ENCODE assay signal across 5 mouse cellular contexts in genomic region chr2:146732891-146733290, GRCm38 (mm10).
DNase-seq lines count a peak whose midpoint lies in the region; ATAC-seq and TF ChIP-seq lines count a peak whose summit lies in the region.
"Not testable (repeated sequence)": the region's sequence is repeated elsewhere in the genome, so short reads cannot be mapped to it uniquely, and the experiment has no call there.

No protein-coding gene starts in this region.

- not testable (repeated sequence) for TF ChIP-seq EP300 in CH12.LX (IDR thresholded peaks at IDR 0.05; ENCODE audit: low read length)
- peak; percentile 59 to 78; a peak in 3 of 4 replicates for TF ChIP-seq EP300 in MEL (IDR thresholded peaks at IDR 0.05; ENCODE audit: low read depth in 1 of 2, low read length in 2 of 2)

- TF ChIP-seq CTCF in CH12.LX (conservative IDR thresholded peaks at IDR 0.05 in 1 of 2, IDR thresholded peaks at IDR 0.05 in 1 of 2; ENCODE audit: low read depth in 2 of 2, low read length in 2 of 2); MEL (IDR thresholded peaks at IDR 0.05 in 2 of 3, conservative IDR thresholded peaks at IDR 0.05 in 1 of 3; ENCODE audit: control insufficient read depth in 1 of 3, insufficient read depth in 1 of 3, low read depth in 2 of 3, low read length in 3 of 3, poor library complexity in 1 of 3, severe bottlenecking in 1 of 3): not testable (repeated sequence)

- not testable (repeated sequence) for H3K4me2 ChIP-seq in CH12.LX (ENCODE audit: insufficient read depth, low read depth, poor library complexity, severe bottlenecking)

- H3K9me3 ChIP-seq in CH12.LX (replicated peaks; ENCODE audit: low read length); MEL (replicated peaks; ENCODE audit: insufficient read depth, low read length): not testable (repeated sequence)

- ATAC-seq in common myeloid progenitor, adult 5-6 weeks (replicated peaks; ENCODE audit: low read depth, poor library complexity, severe bottlenecking), result peak; percentile 85
- peak; percentile 69 for ATAC-seq in megakaryocyte progenitor cell, adult 5-6 weeks (replicated peaks; ENCODE audit: poor library complexity)

- not testable (repeated sequence) for H3K27me3 ChIP-seq in CH12.LX (replicated peaks); MEL (ENCODE audit: control insufficient read depth in 1 of 2, insufficient read depth in 2 of 2, low read length in 2 of 2)

- in situ Hi-C loops in CH12.LX (cut with MboI; ENCODE audit: low pct_ligation_motif_present, low pct_unique_long_range_greater_than_20kb, low sequenced_read_pairs), result not testable (repeated sequence)

- dilution Hi-C loops in CH12.LX (cut with MboI; ENCODE audit: extremely low pct_ligation_motif_present, extremely low pct_unique_long_range_greater_than_20kb, low sequenced_read_pairs), result not testable (repeated sequence)

- not testable (repeated sequence) for H3K4me3 ChIP-seq in CH12.LX (replicated peaks in 1 of 3; ENCODE audit: low read depth in 2 of 3, low read length in 2 of 3, poor library complexity in 1 of 3); MEL (ENCODE audit: control insufficient read depth in 1 of 2, insufficient read depth in 1 of 2, low read depth in 2 of 2, low read length in 2 of 2)

- not testable (repeated sequence) for H3K79me2 ChIP-seq in CH12.LX (replicated peaks; ENCODE audit: control insufficient read depth, extremely low read depth, insufficient read depth, poor library complexity, severe bottlenecking); MEL (ENCODE audit: control insufficient read depth, insufficient read depth, low read length, poor library complexity)

- H3K4me1 ChIP-seq in CH12.LX (ENCODE audit: control insufficient read depth in 1 of 2, insufficient read depth in 2 of 2), result not testable (repeated sequence)
- H3K4me1 ChIP-seq in MEL (ENCODE audit: control insufficient read depth in 1 of 2, insufficient read depth in 2 of 2, low read length in 2 of 2), result peaks cover 7 to 21% of the 10 kb centered on the region in 2 experiments

- not testable (repeated sequence) for H3K9ac ChIP-seq in CH12.LX (ENCODE audit: insufficient read depth, low read depth); MEL (ENCODE audit: control insufficient read depth, low read depth, low read length, poor library complexity, severe bottlenecking)

- DNase-seq in CH12.LX (ENCODE audit: extremely low read depth) (peak; percentile 8), MEL (ENCODE audit: low read depth, low spot score) (peak; percentile 65)
- DNase-seq in heart, adult 11 months, result peak; percentile 18

- not testable (repeated sequence) for TF ChIP-seq RAD21 in CH12.LX (IDR thresholded peaks at IDR 0.05; ENCODE audit: low read depth, low read length); MEL (IDR thresholded peaks at IDR 0.05; ENCODE audit: low read depth, low read length)

- H3K27ac ChIP-seq in CH12.LX (ENCODE audit: insufficient read depth, low read depth); MEL (ENCODE audit: control insufficient read depth, low read depth, low read length): not testable (repeated sequence)

- not testable (repeated sequence) for H3K36me3 ChIP-seq in CH12.LX (replicated peaks in 1 of 2; ENCODE audit: control insufficient read depth in 1 of 2, insufficient read depth in 1 of 2, low read length in 1 of 2)
- peaks cover 0 to 29% of the 10 kb centered on the region in 2 experiments; a peak in 2 of 4 replicates for H3K36me3 ChIP-seq in MEL (ENCODE audit: control insufficient read depth in 1 of 2, insufficient read depth in 2 of 2, low read length in 2 of 2)

- not testable (repeated sequence) for TF ChIP-seq POLR2A in CH12.LX (IDR thresholded peaks at IDR 0.05; ENCODE audit: low read depth, low read length); MEL (IDR thresholded peaks at IDR 0.05; ENCODE audit: control insufficient read depth in 1 of 2, insufficient read depth in 1 of 2, low read depth in 1 of 2, low read length in 2 of 2, poor library complexity in 1 of 2)

TF ChIP-seq in MEL, 35 proteins besides CTCF, POLR2A, EP300 and RAD21:
- TF ChIP-seq ZNF384 (IDR thresholded peaks at IDR 0.05; ENCODE audit: low read depth, low read length), result peak; percentile 78
- TF ChIP-seq GATA1 (IDR thresholded peaks at IDR 0.05; ENCODE audit: low read depth, low read length), result peak; percentile 55
- peak; percentile 26; the same call in 1 of the 2 replicates for TF ChIP-seq TAL1 (IDR thresholded peaks at IDR 0.05; ENCODE audit: low read length)
- peak; percentile 56; the same call in 1 of the 2 replicates for TF ChIP-seq TCF12 (IDR thresholded peaks at IDR 0.05; ENCODE audit: low read depth, low read length)

Comparison
In these comparisons a context has a peak if more than half of its experiments do, and no peak if none do; other contexts are left out.
1. DNase-seq: peak in every context shown above with its lines; median percentile 65 in MEL; 18 in heart, adult 11 months; 8 in CH12.LX.